Mouse (Mus musculus) adrenal gland, postnatal 10 days (tissue): ENCODE data around the gene Pltp. TPM values are rescaled to one million over a fixed set of nuclear protein-coding genes. Genes with fewer than 3 reads are reported as not detected.

ENCODE experiments used
- DNase-seq: peaks from one replicate; pipeline ENCODE4 v3.0.0; 2021; ENCODE audit warnings: mixed read lengths
- total RNA-seq, 2 experiments: library from RNA; stranded (reverse); gene quantifications; 2 replicates each; pipeline ENCODE4 v1.2.3; 2021

Pltp gene
- total RNA-seq, 2 experiments from 2014 or later = 31.5 to 36.6 TPM

DNA sequence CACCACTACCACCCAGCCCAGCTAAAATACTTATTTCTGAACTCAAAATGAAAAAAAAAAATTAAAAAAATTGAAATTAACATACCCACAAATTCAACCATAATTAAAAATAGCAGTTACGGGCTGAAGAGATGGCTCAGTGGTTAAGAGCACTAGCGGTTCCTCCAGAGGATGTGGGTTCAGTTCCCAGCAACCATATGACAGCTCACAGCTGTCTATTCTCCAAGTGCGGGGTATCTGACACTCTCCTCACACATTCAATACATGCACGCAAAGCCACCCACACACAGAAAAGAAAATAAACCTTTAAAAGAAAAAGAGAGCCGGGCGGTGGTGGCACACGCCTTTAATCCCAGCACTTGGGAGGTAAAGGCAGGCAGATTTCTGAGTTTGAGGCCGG is 7.5 kb downstream of the Pltp start:
- DNase-seq = no peak

DNA sequence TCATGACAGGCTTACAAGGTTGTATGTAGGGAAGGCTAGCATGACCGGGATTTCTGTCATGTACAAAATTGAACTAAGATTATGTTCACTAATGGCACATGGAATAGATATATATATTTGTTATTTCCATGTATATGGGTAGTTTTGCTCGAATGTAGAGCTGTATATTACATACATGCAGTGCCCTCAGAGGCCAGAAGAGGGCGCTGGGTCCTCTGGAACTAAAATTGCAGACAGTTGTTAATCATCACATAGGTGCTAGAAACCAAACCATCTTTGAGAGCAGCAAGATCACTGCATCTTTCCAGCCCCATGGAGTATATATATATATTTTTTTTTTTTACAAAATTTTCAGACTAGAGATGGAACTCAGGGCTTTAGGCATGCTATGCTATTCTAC is 11.7 kb downstream of the Pltp start:
- DNase-seq = no peak

DNA sequence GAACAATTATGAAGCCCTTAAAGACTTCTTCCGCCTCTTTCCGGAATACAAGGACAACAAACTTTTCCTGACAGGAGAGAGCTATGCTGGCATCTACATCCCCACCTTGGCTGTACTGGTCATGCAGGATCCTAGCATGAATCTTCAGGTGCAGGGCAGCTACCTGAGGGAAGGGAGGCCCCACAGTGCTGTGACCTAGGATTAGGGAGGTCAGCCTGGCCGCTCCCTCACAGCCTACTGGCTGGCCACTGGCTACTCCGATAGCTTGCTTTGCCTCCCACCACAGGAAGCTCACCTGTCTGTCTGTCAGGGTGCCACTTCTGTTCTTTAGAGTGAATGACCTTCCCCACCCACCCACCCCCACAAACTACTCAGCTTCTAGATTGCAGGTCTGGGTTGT is 22.3 kb downstream of the Pltp start:
- DNase-seq = no peak

DNA sequence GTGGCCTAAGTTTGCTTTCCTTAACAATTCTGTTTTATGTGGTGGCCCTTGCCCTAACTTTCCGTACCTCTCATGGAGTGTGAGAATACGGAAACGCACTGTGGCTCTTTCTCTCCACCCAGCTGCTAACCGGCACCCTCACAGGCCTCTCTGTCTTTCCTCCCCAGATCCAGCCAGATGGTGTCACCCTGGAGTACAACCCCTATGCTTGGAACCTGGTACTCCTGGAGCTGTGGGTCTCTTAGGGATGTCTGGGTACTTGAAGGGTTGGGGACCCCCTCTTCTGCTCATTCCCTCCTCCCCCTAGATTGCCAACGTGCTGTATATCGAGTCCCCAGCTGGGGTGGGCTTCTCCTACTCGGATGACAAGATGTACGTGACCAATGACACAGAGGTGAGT is 23.0 kb downstream of the Pltp start:
- DNase-seq = peak; percentile 23

DNA sequence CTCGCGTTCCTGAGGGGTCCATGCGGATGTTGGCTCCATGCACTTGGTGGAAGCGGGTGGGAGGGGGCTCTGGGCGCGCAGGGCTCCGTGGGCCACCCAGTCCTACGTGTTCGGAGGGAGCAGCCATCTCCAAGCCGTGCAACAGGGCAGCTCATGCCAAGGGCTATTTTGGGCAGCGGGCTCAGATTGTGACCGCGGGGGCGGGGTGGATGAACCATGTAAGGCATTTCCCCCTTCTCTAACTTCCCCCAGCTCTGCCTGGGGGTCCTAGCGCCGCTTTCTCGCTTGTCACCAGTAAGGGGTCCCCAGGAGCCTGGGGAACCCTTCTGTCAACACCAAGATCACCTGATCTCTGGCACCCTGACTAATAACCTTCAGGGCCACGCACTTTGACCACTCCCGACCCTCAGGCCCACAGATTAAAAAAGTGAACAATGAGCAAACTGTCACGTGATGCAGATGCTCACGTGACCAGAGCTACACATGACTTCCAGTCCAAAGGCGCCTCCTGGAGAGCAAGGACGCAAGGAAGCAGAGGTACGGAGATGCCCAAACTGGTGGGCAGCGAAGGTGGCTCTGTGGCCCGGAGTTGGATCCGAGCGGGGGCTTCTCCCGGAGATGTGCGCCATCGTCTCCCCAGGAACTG is 24.1 kb downstream of the Pltp start, which contains the start of gene Neurl2:
Gene Neurl2, minus strand, starts transcription at position 143 of the 646 bp plus-strand sequence.
- DNase-seq = peak; percentile 92

DNA sequence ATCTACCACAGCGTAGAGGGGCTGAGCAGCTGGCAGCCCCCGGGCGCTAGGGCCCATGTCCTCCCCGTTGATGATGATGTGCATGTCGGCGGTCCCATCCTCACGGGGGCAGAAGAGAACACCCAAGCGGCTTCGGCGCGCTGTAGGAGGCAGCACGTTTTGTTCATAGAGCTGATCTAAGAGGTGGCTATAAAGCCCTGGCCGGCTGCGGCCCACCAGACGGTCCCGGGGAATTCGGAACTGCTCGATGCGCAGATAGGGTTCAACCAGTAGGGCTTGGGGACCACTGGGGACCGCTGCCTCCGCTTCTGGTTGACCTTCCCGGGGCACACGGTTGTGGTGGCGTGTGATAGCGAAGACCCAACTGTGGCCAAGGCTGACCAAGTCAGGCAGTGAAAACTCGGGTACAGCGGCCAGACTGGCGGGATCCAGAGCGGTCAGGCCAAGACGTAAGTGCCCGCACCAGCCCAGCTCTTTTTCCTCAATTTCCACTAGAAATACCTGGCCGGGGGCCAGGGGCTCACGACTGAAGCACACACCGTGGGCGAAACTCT is 24.7 kb downstream of the Pltp start, which contains the start of gene Ctsa:
Gene Ctsa, plus strand, starts transcription at position 126 of the 554 bp plus-strand sequence.
- peak; percentile 85 for DNase-seq

DNA sequence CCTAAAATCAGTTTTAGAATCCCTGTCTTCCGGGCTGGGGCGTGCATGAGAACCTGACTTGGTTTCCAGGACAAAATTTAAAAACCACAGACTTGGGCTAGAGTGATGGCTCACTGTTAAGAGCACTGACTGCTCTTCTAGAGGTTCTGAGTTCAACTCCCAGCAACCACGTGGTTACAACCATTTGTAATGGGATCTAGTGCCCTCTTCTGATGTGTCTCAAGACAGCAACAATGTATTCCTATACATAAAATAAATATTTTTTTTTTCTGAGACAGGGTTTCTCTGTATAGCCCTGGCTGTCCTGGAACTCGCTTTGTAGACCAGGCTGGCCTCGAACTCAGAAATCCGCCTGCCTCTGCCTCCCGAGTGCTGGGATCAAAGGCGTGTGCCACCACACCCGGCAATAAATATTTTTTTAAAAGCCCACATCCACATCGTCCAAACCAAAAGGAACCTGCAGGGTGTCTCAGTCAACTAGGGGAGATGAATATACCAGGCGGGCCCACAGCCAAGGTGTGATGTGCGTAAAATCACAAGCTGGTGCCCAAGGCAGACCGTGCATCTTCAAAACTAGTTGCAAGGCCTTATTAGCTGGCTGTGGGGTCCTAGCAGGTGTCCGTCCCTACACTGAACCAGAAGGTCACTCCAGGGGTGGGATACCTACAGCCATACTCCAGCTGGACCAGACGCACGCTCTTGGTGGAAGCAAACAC is 25.3 kb downstream of the Pltp start:
- no peak for DNase-seq

DNA sequence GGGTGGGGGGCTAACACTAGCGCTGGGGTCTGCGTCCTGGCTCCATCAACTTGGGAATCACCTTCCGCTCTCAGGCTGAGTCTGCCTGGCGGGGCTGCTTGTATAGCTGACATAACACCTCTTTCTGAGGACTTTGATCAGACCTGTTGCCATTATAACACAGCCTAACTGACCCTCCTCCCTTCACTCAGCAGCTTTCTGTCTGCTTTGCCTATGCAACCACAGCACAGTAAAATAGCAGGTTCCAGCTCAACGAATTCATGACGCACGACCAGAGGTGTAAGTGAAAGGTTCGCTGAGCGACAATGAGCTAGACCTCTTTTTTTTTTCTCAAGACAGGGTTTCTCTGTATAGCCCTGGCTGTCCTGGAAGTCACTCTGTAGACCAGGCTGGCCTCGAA is 26.5 kb downstream of the Pltp start:
- DNase-seq = no peak

DNA sequence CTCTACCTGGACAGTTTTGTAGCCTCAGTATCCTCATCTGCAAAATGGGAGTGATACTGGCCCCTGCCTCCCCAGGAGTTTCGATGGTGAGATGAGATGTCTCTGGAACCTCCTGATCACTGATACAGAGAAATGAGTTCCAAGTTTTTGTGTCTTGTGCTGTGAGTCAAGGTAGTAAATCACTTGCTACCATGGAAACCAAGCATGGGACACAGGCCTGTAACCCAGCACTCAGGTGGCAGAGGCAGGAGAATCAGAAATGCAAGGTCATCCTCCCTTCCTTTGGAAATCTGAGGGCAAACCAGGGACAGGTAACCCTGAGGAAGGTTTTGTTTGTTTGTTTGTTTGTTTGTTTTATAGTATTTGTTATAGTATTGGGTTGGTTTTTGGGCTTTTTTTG is 28.4 kb downstream of the Pltp start:
- DNase-seq = no peak

DNA sequence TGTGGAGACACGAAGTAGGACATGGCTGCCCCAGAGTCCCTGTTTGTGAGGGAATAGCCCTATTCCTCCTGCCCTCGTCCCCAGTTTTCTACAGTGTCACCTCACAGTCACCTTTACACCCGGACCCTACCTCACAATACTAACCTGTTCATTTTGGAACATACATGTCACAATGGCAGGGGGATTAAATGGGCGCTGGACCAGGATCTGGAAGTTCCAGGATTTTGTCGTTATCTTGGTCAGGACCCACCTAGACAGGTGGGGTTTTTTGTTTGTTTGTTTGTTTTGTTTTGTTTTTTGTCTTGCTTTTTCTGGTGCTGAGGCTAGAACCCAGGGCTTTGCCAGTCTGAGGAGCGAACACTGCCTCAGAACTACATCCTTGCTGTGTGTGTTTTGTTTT is 29.1 kb downstream of the Pltp start, which contains the start of gene Spata25:
Gene Spata25, minus strand, starts transcription at position 101 of the 400 bp plus-strand sequence.
- DNase-seq = no peak

DNA sequence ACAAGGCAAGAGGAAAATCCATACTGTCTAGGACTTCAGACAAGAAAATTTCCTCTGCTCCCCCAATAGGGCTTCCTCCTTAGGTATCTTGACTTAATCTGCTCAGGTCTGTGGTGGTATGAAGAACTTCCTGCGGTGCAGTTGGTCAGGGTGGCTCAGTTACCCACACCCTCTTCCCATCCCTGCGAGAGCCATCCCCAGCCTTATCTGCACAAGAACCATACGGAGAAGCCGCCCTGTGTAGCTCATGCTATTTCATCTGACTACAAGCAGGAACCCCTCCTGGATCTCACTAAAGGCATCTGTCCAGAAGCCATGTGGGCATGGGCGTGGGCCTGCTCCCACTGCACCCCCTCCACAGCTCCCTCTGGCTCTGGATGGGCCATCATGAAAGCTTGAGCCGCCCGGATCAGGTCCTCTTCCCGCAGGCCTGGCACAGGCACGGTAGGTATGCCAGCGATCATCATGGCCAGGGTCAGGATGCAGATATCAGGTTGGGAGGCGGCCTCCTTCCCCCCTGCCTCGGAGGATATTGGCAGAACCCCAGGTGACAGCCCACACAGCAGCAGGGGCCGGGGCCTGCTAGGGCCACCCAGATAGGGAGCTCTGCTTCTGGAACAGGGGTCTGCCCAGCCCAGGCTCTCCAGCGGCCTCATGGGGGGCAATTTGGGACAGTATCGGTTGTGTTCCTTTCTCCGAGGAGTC is 30.2 kb downstream of the Pltp start:
- no peak for DNase-seq

DNA sequence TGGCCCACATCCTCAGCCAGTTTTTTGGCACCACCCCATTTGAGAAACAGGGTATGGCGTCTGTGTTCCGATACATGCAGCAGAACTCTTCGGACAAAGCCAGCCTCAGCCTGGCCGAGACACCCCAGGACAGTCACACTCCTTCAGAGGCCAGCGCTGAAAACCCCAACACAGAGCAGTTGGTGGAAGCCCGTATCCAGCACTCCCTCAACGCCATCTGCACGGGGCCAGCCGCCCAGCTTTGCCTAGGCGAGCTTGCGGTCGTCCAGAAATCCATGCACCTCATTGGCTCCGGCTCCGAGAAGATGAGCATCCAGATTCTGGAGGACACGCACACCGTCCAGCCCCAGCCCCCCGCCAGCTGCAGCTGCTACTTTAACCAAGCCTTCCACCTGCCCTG is 32.0 kb downstream of the Pltp start:
- no peak for DNase-seq

DNA sequence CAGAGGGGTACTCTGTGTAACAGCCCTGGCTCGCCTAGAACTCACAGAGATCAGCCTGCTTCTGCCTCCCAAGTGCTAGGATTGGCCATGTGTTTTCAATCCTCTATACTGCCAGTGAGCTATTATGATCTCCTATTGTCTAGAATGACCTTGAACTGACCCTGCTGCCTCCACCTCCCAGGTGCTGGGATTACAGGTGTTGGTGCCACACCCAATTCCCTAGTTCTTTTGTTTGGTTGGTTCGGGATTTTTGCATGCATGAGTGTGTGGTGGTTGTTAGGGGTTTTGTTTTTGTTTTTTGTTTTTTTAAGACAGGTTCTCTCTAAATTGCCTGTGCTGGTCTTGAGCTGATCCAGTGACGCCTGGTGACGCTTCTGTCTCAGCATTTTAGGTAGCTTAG is 33.5 kb downstream of the Pltp start:
- no peak for DNase-seq

DNA sequence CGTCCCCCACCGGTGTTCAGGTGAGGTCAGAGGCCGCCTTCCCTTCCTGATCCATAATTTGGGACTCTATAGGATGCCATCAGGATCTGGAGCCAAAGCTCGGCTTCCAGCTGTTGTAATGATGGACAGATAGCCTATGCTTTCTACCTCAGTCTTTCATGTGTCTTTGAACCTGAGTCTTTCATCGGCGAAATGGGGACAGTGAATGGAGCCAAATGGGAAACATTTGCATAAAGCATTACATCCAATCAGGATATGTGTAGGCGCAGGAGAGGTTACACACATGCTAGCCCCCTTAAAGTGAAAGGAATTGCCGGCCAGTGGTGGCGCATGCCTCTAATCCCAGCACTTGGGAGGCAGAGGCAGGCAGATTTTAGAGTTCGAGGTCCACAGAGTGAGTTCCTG is 34.3 kb downstream of the Pltp start:
- peak; percentile 43 for DNase-seq

DNA sequence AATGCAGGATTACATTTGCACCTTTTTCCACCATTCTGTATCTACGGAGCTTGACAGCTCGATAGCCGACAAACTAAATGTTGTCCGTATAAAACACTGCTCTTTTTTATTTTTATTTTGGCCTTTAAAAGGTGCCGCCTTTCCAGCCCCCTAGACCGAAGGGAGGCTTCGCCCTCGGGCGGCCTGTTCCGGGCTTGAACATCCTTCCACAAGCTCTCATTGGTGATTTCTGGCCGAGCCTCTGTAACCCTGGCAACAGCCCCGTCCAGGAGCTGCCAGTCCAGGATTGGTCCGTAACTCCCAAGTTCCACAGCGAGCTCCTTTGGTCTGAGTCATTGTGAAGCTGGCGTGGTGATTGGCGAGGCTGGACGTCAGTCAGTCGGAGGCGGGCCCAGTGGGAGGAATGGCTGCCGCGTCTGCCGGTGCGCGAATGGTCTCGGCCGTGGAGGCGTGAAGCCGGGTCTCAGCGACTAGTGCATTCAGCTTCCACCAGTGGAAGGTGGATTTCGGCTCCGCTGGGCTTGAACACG is 34.8 kb downstream of the Pltp start, which contains the start of gene Zswim1:
Gene Zswim1, plus strand, starts transcription at position 51 of the 530 bp plus-strand sequence.
- DNase-seq = peak; percentile 100

DNA sequence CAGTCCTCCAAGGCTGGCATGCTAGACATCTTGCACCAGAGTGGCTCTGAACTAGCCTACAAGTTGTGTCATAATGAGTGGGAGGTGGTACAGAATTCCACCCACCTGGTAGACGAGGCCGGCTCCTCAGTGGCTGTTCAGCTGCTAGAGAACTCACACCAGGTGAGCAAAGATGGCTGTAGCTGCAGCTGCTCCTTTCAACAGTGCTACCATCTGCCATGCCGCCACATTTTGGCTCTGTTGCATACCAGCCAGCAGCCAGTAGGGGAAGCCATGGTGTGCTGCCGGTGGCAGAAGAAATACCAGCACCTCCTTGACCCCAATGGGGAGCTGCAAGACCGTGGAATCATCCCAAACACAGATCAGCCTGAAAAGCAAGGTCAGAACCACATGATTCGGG is 36.5 kb downstream of the Pltp start:
- no peak for DNase-seq

DNA sequence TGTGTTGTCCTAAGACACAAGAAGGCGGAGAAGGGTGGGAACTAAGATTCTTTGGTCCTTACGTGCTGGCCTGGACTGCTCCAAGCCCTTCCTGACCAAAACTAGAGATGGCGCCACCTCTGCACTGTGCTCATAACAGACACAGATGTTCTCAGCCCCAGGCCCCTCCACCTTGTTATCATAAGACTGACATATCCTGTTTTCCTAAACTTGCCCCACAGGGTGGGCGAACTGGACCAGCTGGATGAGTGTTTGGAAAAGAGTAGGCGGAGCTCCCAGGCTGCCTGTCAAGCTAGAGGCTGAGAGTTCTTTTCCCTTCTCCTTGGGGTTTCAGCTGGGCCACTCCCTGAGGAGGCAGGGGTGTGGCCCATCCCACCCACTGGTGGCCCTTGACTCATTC is 39.8 kb downstream of the Pltp start:
- no peak for DNase-seq

DNA sequence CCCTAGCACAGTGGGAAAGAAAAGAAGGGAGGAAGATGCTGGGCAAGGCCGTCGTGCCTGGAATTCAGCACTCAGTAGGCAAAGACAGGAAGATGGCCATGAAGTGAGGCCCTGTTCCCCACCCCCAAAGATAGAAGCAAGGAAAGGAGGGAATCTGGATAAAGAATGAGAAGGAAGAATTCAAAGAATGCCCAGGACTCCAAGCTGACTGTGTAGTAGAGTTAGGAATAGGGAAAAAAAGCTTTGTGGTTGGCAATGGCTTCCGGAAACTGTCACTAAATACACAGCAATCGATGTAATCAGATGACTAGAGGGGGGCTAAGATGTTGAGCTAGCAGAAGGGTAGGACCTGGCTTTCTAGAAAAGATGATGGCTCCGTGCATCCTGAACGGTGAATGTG is 40.3 kb downstream of the Pltp start:
- no peak for DNase-seq

DNA sequence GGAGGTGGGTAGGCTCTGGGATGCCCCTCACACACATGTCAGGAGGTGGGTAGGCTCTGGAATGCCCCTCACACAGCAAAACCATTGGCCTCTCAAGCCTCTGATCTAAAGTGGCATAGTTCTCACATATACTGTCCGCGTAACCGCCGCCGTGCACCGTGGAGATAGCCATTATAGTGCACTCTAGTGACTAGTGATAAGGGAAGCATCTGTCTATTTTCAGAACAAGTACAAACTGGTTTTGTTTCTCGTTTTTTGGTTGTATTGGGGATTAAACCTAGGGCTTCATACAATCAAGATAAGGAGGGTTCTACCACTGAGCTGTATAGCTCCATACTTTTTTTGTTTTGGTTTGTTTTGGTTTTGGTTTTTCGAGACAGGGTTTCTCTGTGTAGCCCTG is 41.7 kb downstream of the Pltp start:
- DNase-seq = no peak

DNA sequence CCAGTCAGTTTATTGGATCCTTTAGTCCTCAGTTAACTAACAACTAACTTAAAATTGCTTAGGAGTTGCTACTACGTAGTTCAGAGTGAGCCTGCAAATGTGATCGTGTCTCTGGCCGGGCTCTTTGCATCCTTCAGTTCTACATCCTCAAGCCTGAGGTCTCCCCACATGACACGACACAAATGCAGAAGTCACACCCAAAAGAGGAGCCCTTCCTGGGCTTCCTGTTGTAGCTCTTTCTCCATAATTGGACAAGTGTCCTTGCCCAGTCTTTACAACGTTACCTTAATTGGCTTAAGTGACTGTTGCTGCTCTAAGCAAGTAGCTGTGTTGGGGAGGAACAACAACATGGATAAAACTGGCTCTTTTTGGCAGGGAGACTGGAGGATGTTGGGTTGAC is 42.2 kb downstream of the Pltp start:
- DNase-seq = no peak

DNA sequence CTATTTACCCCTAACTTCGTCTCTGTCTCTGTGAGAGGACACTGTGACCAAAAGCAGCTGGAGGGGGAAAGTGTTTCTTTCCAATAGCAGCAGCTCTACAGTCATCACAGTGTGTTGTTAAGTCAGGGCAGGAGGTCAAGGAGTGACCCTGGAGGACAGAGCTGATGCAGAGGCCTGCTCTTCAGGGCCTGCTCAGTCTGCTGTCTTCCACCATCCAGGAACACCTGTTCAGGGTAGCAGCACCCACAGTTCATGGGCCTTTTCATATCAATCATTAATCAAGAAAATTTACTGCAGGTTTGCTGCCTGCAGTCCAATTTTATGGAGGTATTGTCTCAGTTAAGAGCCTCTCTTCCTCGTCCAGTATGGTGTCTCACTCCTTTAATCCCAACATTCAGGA is 44.0 kb downstream of the Pltp start:
- no peak for DNase-seq

DNA sequence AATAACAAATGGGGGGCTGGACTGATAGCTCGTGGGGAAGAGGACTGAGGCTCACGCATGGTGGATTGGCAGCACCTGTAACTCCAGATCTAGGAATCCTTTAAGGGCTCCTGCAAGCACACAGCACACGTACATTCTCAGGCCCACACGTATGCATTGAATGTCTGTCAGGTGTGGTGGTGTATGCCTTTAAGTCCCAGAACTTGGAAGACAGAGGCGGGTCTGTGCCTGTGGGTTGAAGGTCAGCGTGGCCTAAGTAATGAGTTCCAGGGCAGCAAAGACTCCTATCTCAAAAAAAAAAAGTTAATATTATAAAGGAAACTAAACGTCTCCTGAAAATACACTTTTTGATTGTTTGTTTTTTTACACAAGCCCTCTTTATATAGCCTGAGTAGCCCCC is 50.9 kb downstream of the Pltp start:
- DNase-seq = peak; percentile 12

DNA sequence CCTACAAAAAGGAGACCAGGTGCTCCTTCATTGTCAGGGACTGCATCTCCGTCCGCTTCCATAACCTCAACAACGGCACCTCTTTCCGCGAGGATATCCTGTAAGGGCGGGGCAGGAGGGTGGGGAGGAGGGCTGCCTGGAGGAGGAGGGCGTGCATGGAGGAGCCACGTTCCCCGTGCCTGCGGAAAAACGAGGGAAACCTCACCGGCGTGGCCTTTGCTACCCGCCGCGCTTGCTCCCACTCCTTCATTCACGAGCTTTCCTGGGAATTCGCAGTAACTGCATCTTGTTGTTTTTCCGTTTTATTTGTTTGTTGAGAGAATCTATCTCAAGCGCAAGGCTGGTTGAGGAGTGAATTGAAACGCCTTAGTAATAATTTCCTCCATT is 52.2 kb downstream of the Pltp start:
- no peak for DNase-seq
